Mouse (Mus musculus): ENCODE results near the gene Aurkaip1. TPM values are rescaled to one million over a fixed set of nuclear protein-coding genes. Genes with fewer than 3 reads are reported as not detected.

Gene Aurkaip1
- total RNA-seq, 1 experiment from 2014 or later, result 136 TPM

- DNase-seq, result peak; percentile 47
Observed at GRCm38 (mm10) chr4:155823443-155823842, 7.6 kb upstream of the Aurkaip1 start.

GRCm38 (mm10) chr4:155829866-155830265 lies 1.2 kb upstream of the Aurkaip1 start:
- no peak for DNase-seq

- DNase-seq, result no peak
Observed at GRCm38 (mm10) chr4:155830596-155830995, 476 bp upstream of the Aurkaip1 start.

GRCm38 (mm10) chr4:155831831-155832230 lies 759 bp downstream of the Aurkaip1 start:
- no peak for DNase-seq

DNA sequence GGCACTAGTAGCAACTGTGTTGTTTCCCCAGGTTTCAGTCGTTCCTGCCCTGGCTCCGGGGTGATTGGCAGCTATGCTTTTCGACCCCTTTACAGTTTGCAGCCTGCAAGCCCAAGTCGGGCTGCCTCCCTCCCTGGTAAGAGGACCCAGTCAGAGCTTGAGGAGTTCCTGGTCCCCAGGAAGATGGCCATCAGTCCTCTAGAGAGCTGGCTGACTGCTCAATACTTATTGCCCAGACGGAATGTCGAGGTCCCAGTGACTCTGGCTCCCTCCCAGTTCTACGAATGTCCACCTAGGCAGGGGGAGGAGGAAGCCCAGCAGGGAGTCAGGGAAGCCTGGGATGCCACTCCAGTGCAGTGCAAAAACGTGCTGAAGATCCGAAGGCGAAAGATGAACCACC lies 1.2 kb downstream of the Aurkaip1 start:
- DNase-seq, result peak; percentile 25

GRCm38 (mm10) chr4:155833234-155833633 lies 2.2 kb downstream of the Aurkaip1 start:
- DNase-seq, result no peak

GRCm38 (mm10) chr4:155833836-155834235 lies 2.8 kb downstream of the Aurkaip1 start:
- DNase-seq, result peak; percentile 91

DNA sequence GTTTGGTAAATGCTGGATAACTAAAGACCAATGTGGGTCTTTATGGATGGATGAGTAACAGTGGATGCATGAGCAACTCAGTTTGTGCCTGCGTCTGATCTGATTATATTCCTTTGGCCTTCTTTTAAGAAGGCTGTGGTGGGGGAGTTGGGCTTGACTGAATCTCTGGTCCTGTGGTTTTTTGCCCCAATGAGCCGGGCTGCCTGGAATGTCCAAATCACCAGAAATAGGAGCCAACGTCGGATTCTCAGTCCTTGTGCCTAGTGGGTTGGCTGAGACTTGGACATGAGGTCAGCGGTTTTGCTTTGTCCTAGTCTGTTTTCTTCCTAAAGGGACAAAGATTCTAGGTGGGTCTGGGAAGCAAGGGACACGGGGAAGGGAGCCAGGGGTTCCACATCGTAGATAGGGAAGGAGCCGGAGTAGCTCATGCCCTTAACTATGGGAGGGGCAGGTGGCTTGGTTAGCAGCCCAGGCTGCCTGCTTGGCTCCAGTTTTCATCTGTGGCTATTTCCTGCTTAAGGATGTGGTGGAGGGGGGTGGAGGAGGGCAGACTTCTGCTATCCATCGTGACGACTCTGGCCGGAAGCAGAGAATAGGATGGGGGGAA lies 6.4 kb downstream of the Aurkaip1 start:
- no peak for DNase-seq

DNA sequence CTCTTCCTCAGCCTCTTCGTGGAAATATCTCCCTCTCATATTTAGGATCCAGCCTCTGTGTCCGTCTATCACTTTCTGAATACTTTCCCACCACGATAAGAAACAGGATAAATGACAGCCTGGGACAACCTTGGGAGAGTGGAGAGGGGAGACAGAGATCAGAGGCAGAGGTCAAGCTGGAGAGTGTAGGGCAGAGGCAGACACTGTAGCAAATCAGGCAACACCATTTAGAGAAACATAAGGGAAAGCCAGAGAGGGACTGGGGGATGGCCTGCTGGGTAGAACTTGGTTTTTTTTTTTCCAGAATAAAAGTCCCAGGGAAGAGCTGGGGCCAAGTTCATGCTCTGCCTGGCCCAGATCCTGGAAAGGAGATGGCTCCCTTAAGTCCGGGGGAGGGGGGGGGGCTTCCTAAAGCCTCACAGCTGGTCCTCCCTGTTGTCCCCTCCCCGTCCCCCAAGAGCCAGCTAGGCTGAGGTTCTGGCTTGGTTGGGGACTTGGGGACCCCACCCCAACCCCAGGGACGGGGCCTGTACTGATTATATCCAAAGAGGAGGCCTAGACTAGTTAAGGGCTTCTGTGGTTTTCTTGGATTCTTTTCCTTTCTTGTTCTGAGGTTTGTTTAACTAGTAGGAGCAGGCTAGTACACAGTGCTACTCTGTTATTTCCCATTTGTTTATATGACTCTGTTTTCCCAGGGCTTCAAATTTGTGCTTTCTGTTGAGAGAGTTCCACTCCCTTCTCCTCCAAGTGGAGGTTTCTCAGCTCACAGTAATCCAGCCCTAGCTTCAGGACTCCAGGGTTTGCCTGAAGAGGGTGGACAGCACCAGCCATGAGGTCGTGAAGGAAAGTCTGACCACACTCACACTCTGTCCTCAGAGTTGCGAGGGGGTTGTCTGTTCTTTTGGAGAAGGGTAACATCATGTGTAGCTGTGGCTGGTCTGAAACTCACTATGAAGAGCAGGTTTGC lies 7.4 kb downstream of the Aurkaip1 start:
- peak; percentile 21 for DNase-seq

- DNase-seq, result peak; percentile 91
Observed at GRCm38 (mm10) chr4:155839483-155839910, 8.4 kb downstream of the Aurkaip1 start, which contains the start of gene Mxra8. Gene Mxra8, plus strand, starts transcription at chr4:155839680.

DNA sequence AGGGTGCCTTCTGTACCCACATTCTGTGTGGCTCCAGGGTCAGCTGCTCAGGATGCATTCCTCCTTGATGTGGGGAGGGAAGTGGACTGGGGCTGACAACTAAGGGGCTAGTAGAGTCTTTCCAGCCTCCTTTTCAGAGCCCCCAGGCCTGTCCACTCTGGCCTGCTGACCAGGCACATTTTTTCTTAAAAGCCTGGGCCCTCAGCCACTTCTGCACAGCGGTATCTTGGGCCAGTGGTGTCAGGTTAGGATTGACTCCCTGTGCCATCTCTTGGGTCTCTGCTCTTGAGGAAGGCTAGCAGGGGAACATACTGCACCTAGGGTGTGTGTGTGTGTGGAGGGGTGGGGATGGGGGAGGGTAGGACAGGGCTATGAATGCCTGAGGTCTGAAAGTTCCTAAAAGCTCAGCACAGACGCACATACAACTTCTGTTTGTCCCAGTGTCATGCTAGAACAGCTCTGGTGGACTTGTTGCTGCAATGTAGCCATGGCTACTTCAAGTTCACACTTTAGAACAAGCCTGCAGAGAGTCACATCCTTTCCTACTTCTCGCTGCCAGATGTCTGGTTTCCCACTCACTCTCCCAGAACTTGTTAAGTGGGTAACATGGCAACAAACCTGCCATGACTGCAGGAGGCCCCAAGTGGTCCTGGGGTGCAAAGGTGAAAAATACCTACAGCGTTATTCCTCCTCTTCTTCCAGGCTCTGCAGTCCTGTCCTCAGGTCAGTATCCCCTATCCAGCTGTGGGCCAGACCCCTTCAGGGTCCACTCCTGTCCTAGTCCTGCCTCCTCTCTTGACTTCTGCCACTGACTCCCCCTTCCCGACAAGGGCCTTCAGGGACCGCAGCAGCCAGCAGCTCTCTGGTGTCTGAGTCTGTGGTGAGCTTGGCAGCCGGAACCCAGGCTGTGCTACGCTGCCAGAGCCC lies 9.3 kb downstream of the Aurkaip1 start:
- DNase-seq, result no peak

DNA sequence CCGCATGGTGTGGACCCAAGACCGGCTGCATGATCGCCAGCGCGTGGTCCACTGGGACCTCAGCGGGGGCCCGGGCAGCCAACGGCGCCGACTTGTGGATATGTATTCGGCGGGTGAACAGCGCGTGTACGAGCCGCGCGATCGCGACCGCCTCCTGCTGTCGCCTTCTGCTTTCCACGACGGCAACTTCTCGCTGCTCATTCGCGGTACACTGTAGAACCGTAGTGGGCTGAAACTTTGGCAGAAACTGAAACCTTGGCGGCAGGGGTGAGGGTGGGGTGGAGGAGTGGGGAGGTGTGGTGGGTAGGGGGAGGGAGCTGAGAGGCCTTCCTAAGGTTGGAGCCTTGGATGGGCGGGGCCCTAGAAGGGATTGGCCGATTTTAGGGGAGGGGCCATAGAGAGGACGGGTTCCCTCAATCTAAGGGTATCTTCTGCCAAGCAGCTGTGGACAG lies 10.0 kb downstream of the Aurkaip1 start:
- peak; percentile 86 for DNase-seq

DNA sequence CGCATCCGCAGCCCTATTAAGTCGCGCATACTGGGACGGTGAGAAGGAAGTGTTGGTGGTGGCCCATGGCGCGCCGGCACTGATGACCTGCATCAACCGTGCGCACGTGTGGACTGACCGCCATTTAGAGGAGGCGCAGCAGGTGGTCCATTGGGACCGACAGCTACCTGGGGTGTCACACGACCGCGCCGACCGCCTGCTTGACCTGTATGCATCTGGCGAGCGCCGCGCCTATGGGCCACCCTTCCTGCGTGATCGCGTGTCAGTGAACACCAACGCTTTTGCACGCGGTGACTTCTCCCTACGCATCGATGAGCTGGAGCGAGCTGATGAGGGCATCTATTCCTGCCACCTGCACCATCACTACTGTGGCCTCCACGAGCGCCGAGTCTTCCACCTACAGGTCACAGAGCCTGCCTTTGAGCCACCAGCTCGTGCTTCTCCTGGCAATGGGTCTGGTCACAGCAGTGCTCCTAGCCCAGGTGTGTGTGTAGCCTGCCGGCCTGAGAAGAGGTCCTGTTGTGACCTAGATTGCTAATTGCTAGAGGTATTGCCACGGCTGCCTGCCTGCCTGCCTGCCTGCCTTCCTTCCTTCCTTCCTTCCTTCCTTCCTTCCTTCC lies 10.7 kb downstream of the Aurkaip1 start:
- no peak for DNase-seq

DNA sequence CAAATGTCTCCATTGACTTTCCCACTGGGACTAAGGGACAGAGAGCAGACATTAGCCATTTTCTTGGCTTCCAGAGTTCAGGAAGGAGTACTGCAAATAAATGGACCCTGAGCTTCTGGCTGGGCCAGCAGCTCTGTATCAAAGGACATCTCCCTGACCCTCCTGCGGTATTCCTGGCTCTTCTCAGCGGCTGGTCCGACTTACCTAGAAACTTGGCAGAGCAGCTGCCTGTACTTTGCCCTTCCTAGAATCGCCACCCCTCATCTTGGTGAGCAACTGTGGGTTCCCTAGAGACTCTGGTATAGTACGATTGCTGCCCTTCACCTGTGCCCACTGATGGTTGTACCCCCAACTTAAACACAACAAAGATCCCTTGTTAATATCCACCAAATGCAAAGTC lies 12.2 kb downstream of the Aurkaip1 start:
- DNase-seq, result no peak

GRCm38 (mm10) chr4:155846871-155847578 lies 16.0 kb downstream of the Aurkaip1 start, which contains the start of gene Dvl1:
Gene Dvl1, plus strand, starts transcription at chr4:155847402.
- peak; percentile 98 for DNase-seq

DNA sequence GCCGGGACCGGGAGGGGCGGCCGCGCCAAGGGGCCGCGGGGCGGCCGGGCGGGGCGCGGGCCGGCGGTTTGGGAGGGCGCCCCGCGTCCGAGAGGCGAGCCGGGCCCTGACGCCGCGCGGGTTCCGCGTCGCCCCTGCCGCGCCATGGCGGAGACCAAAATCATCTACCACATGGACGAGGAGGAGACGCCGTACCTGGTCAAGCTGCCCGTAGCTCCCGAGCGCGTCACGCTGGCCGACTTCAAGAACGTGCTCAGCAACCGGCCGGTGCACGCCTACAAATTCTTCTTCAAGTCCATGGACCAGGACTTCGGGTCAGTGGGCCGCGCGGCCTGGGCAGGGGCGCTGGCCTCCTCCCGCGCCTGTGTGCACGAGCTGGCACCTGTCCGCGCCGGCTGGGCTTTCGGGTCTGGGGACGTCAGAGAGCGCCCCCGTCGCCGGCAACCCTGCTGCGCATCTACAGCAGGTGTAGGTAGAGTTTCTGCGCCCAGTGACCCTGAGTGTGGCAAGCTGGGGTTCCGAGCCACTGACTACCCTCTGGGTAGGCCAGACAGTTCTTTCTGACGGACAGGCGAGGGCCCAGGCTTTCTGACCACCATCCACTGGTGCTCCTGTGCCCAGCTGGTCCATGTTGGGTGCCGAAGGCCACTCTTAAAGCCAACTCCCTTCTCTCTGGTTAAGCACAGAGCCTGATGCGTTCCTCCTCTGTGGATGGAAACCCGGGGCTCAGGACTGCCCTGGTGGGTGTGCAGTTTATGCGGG lies 16.7 kb downstream of the Aurkaip1 start:
- peak; percentile 49 for DNase-seq

- peak; percentile 20 for DNase-seq
Observed at GRCm38 (mm10) chr4:155848434-155849095, 17.5 kb downstream of the Aurkaip1 start.

- DNase-seq, result no peak
Observed at GRCm38 (mm10) chr4:155849391-155849790, 18.3 kb downstream of the Aurkaip1 start.

DNA sequence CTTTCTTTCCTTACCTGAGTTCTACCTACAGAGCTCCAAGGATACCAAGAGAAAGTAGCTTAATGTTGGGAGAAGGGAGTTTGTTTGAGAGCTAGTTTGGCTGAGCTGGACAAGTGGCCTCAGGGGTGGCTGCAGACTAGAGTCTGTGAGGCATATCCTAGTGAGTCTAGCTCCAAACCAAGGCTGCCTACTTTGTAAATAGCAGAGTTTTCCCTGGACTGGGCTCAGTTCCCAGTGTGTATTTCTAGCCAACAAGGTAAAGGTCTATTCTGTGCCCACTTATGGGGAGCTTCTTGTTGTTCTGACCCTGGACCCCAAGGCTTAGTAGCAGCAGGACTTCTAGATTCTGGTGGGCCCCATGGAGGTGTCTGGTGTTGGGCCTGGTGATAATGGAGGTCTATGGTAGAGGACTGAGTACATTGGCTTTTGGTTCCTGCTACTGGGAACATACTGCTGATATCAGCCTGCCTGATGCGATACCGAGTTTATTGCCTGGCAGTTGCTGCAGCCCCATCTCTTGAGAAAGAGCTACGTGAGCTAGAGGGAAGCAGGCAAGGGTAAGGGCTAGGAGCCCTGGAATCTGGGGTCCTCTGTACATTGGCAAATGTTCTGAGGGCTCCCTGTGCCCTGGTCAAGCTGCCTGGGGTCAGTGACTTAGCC lies 18.9 kb downstream of the Aurkaip1 start:
- DNase-seq, result no peak
